Mouse (Mus musculus): ENCODE data around the gene Pde8a.

The Pde8a gene

GRCm38 (mm10) chr7:81336432-81336786 lies 123.0 kb downstream of the Pde8a start:
- peak; percentile 51 for DNase-seq (ENCODE audit: low spot score)

GRCm38 (mm10) chr7:81337785-81338521 lies 124.6 kb downstream of the Pde8a start:
- no peak for DNase-seq (ENCODE audit: low spot score)

GRCm38 (mm10) chr7:81338522-81338873 lies 125.1 kb downstream of the Pde8a start:
- no peak for DNase-seq (ENCODE audit: low spot score)

GRCm38 (mm10) chr7:81339783-81340182 lies 126.4 kb downstream of the Pde8a start:
- DNase-seq (ENCODE audit: low spot score) = peak; percentile 61

GRCm38 (mm10) chr7:81341563-81341962 lies 128.2 kb downstream of the Pde8a start:
- DNase-seq (ENCODE audit: low spot score) = no peak

- DNase-seq (ENCODE audit: low spot score) = no peak
These were observed 129.1 kb downstream of the Pde8a start for GRCm38 (mm10) chr7:81342356-81343094.

GRCm38 (mm10) chr7:81343316-81343715 lies 129.9 kb downstream of the Pde8a start:
- no peak for DNase-seq (ENCODE audit: low spot score)

- peak; percentile 42 for DNase-seq (ENCODE audit: low spot score)
These were observed 130.4 kb downstream of the Pde8a start for GRCm38 (mm10) chr7:81343831-81344230.

- DNase-seq (ENCODE audit: low spot score) = peak; percentile 91
These were observed 131.4 kb downstream of the Pde8a start, which contains the start of gene Rps17 for GRCm38 (mm10) chr7:81344544-81345446. Rps17 (minus strand) TSS chr7:81345254.

- DNase-seq (ENCODE audit: low spot score) = no peak
These were observed 132.2 kb downstream of the Pde8a start for GRCm38 (mm10) chr7:81345447-81346170.

GRCm38 (mm10) chr7:81348206-81348605 lies 134.8 kb downstream of the Pde8a start:
- DNase-seq (ENCODE audit: low spot score) = no peak

- no peak for DNase-seq (ENCODE audit: low spot score)
These were observed 138.4 kb downstream of the Pde8a start for GRCm38 (mm10) chr7:81351826-81352225.

- no peak for DNase-seq (ENCODE audit: low spot score)
These were observed 142.3 kb downstream of the Pde8a start for GRCm38 (mm10) chr7:81355746-81356145.

- DNase-seq (ENCODE audit: low spot score) = no peak
These were observed 143.0 kb downstream of the Pde8a start for GRCm38 (mm10) chr7:81356360-81356759.

GRCm38 (mm10) chr7:81356975-81357374 lies 143.6 kb downstream of the Pde8a start:
- no peak for DNase-seq (ENCODE audit: low spot score)

GRCm38 (mm10) chr7:81367946-81368345 lies 154.6 kb downstream of the Pde8a start:
- no peak for DNase-seq (ENCODE audit: low spot score)

- DNase-seq (ENCODE audit: low spot score) = no peak
These were observed 156.3 kb downstream of the Pde8a start for GRCm38 (mm10) chr7:81369724-81370123.

- DNase-seq (ENCODE audit: low spot score) = no peak
These were observed 158.4 kb downstream of the Pde8a start for GRCm38 (mm10) chr7:81371811-81372210.

GRCm38 (mm10) chr7:81372337-81372920 lies 159.0 kb downstream of the Pde8a start:
- DNase-seq (ENCODE audit: low spot score) = no peak

GRCm38 (mm10) chr7:81379363-81379762 lies 166.0 kb downstream of the Pde8a start:
- no peak for DNase-seq (ENCODE audit: low spot score)

All from c-Kit-positive CD71-positive TER-119-positive erythroid progenitor cells, embryonic 14.5 days (primary cell).